Mouse (Mus musculus): Measurements from ENCODE around the gene Gp1ba.

- TF ChIP-seq CTCF (IDR thresholded peaks at IDR 0.05; ENCODE audit: low read depth) (peak; percentile 55), EP300 (IDR thresholded peaks at IDR 0.05; ENCODE audit: low read depth) (no peak)
Observed at GRCm38 (mm10) chr11:70623053-70623742, 15.7 kb upstream of the Gp1ba start.

Measured in liver, embryonic 14.5 days (tissue).